29 mouse cellular contexts compared by ENCODE assay signal in the genomic region with DNA sequence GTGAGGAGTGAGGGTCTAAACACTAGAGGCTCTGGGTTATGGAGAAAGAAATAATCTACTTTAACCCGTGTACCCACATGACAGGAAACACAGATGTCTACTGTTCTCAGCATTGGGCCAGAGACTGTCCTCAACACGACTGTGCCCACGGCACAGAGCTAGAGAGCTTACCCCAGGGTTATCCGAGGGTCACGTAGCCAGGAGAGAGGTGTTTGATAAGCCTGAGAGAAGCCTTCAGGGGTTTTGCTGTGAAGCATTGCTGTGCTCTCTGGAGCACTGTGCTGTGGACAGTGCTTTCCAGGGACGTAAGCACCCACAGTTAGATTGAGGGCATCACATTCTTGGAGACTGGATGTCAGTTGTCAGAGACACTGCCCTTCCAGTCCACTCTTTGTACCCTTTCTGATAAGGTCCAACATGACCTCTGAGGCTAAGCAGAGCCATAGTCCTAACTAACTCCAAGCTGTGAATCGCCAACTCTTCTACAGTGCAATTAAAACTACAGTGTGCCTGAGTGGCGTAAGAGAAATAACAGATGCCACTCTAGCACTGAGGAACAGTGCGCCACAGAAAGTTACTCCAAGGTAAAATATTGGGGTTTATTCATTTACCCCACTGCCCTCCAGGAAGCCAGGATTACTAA.
DNase-seq lines count a peak whose midpoint lies in the region; ATAC-seq and TF ChIP-seq lines count a peak whose summit lies in the region.
"Had no signal": no experiment of that assay in that cellular context is flagged by ENCODE, and none has a peak within 500 bp of the region (broad histone marks: within the 10 kb centered on the region; RNA-seq: fewer than 3 reads in every experiment).

No protein-coding gene starts in this region.

- no peak overlapping the region for H3K4me2 ChIP-seq in heart, embryonic 11.5 days
- peak overlapping the region; percentile 22 for H3K4me2 ChIP-seq in heart, embryonic 14.5 days (ENCODE audit: low read length)
- no peak overlapping the region for H3K4me2 ChIP-seq in heart, postnatal 0 days (ENCODE audit: low read depth, low read length)
- H3K4me2 ChIP-seq: embryonic facial prominence, embryonic 12.5 days; embryonic facial prominence, embryonic 15.5 days; hindbrain, embryonic 13.5 days had no signal

- DNase-seq in heart, postnatal 25 days (ENCODE audit: low spot score) = no peak
- DNase-seq in heart, postnatal 14 days = no peak
- peak; percentile 24 for DNase-seq in heart, postnatal 0 days (ENCODE audit: low spot score)
- DNase-seq in heart, postnatal 36 days = no peak
- DNase-seq: adrenal gland, postnatal 10 days; adrenal gland, postnatal 36 days; B cell, adult 2 months; cerebellum, adult 18-20 months; cerebellum, adult 9-10 months; cerebellum, postnatal 14 days; forebrain, postnatal 0 days; gastrocnemius, adult 2 months; gastrocnemius, postnatal 14 days; heart, adult 2 months; kidney, adult 18-20 months; kidney, adult 9 months had no signal

- H3K27ac ChIP-seq in heart, embryonic 11.5 days (ENCODE audit: low read depth, low read length) = peak overlapping the region; percentile 62
- H3K27ac ChIP-seq in heart, embryonic 14.5 days (replicated peaks in 1 of 2; ENCODE audit: control insufficient read depth in 1 of 2, insufficient read depth in 1 of 2, low read depth in 2 of 2, low read length in 2 of 2) = peak overlapping the region; percentile 62 to 68; a peak in 3 of 4 replicates
- H3K27ac ChIP-seq in heart, postnatal 0 days (ENCODE audit: low read depth) = no peak overlapping the region
- H3K27ac ChIP-seq: embryonic facial prominence, embryonic 12.5 days; embryonic facial prominence, embryonic 15.5 days; gastrocnemius, adult 2 months; heart, adult 2 months; hindbrain, embryonic 10.5 days; hindbrain, embryonic 13.5 days had no signal

- no peaks in the 10 kb centered on the region for H3K27me3 ChIP-seq in heart, embryonic 11.5 days (ENCODE audit: control insufficient read depth, insufficient read depth, low read length)
- no peaks in the 10 kb centered on the region for H3K27me3 ChIP-seq in heart, embryonic 14.5 days (ENCODE audit: control insufficient read depth, insufficient read depth, low read length)
- H3K27me3 ChIP-seq in heart, postnatal 0 days (ENCODE audit: control insufficient read depth, insufficient read depth, low read length) = no peaks in the 10 kb centered on the region
- H3K27me3 ChIP-seq: CH12.LX; embryonic facial prominence, embryonic 12.5 days; embryonic facial prominence, embryonic 15.5 days; hindbrain, embryonic 13.5 days; Patski had no signal

- WGBS in heart, embryonic 11.5 days (ENCODE audit: insufficient replicate concordance) = 40% methylated on average over 9 of the region's 9 CpGs
- 27% methylated on average over 9 of the region's 9 CpGs for WGBS in heart, embryonic 14.5 days
- 35% methylated on average over 9 of the region's 9 CpGs for WGBS in heart, postnatal 0 days

- no peaks in the 10 kb centered on the region for H3K9me3 ChIP-seq in heart, embryonic 11.5 days (replicated peaks; ENCODE audit: control insufficient read depth, low read length)
- H3K9me3 ChIP-seq in heart, embryonic 14.5 days (ENCODE audit: control insufficient read depth, low read length) = no peaks in the 10 kb centered on the region
- H3K9me3 ChIP-seq in heart, postnatal 0 days (replicated peaks; ENCODE audit: control insufficient read depth, low read length) = no peaks in the 10 kb centered on the region
- H3K9me3 ChIP-seq: embryonic facial prominence, embryonic 12.5 days; embryonic facial prominence, embryonic 15.5 days; hindbrain, embryonic 10.5 days; hindbrain, embryonic 13.5 days had no signal

- no peak for TF ChIP-seq CTCF in heart, postnatal 0 days (IDR thresholded peaks at IDR 0.05; ENCODE audit: low read depth)

- no peak for TF ChIP-seq EP300 in heart, postnatal 0 days (IDR thresholded peaks at IDR 0.05; ENCODE audit: low read depth)

- peak; percentile 52 for ATAC-seq in heart, embryonic 11.5 days (replicated peaks; ENCODE audit: insufficient number of reproducible peaks, low FRiP score, low TSS enrichment)
- ATAC-seq in heart, embryonic 14.5 days (ENCODE audit: insufficient number of reproducible peaks, insufficient read depth, low FRiP score, low read depth) = peak; percentile 51
- ATAC-seq in heart, postnatal 0 days (ENCODE audit: insufficient read depth, low read depth) = peak; percentile 69
- no peak for ATAC-seq in inflammation-experienced regulatory T-cells, adult 6 months
- ATAC-seq: forebrain, embryonic 14.5 days; forebrain, postnatal 0 days; hindbrain, embryonic 16.5 days; intestine, embryonic 16.5 days; Patski had no signal

- H3K36me3 ChIP-seq in heart, embryonic 11.5 days (ENCODE audit: control insufficient read depth, insufficient read depth, low read length) = peaks cover 1% of the 10 kb centered on the region
- H3K36me3 ChIP-seq in heart, embryonic 14.5 days (ENCODE audit: control insufficient read depth, insufficient read depth, low read length) = peaks cover 27% of the 10 kb centered on the region
- H3K36me3 ChIP-seq in heart, postnatal 0 days (replicated peaks; ENCODE audit: control insufficient read depth, insufficient read depth, low read length) = 0 out of 2 replicates have a peak, but pooled peaks cover 3% of the 10 kb centered on the region
- H3K36me3 ChIP-seq: G1E had no signal

- H3K9ac ChIP-seq in heart, embryonic 11.5 days (ENCODE audit: low read depth, low read length) = no peak overlapping the region
- H3K9ac ChIP-seq in heart, embryonic 14.5 days (ENCODE audit: low read length) = no peak overlapping the region
- H3K9ac ChIP-seq in heart, postnatal 0 days (replicated peaks; ENCODE audit: low read depth, low read length) = no peak overlapping the region
- H3K9ac ChIP-seq: embryonic facial prominence, embryonic 12.5 days; embryonic facial prominence, embryonic 15.5 days; forebrain, postnatal 0 days; hindbrain, embryonic 13.5 days had no signal

- peaks cover 12% of the 10 kb centered on the region for H3K4me1 ChIP-seq in heart, embryonic 11.5 days (ENCODE audit: control insufficient read depth, insufficient read depth, low read length)
- H3K4me1 ChIP-seq in heart, embryonic 14.5 days (ENCODE audit: control insufficient read depth in 2 of 2, insufficient read depth in 2 of 2, low read length in 2 of 2) = peaks cover 13 to 20% of the 10 kb centered on the region in 2 experiments
- no peaks in the 10 kb centered on the region; the same call in 1 of the 2 replicates for H3K4me1 ChIP-seq in heart, postnatal 0 days (ENCODE audit: control insufficient read depth, insufficient read depth)
- H3K4me1 ChIP-seq: embryonic facial prominence, embryonic 12.5 days; embryonic facial prominence, embryonic 15.5 days; hindbrain, embryonic 13.5 days had no signal

- no peak overlapping the region for H3K4me3 ChIP-seq in heart, embryonic 11.5 days (ENCODE audit: low read depth, low read length)
- H3K4me3 ChIP-seq in heart, embryonic 14.5 days (ENCODE audit: control insufficient read depth in 1 of 2, insufficient read depth in 1 of 2, low read depth in 1 of 2, low read length in 2 of 2) = no peak overlapping the region
- no peak overlapping the region for H3K4me3 ChIP-seq in heart, postnatal 0 days (ENCODE audit: low read depth, low read length)
- H3K4me3 ChIP-seq: embryonic facial prominence, embryonic 12.5 days; embryonic facial prominence, embryonic 15.5 days; gastrocnemius, adult 2 months; heart, adult 2 months; hindbrain, embryonic 10.5 days; hindbrain, embryonic 13.5 days had no signal

- intact Hi-C loops in heart, postnatal 25 days (cut with DNase I) = no loop called here
- intact Hi-C loops in heart, postnatal 14 days (cut with DNase I) = no loop called here
- intact Hi-C loops in heart, postnatal 36 days (cut with DNase I) = no loop called here
